Mouse (Mus musculus) MEL (cell line): Measurements from ENCODE around the gene Osm.

Experiments
- CTCF ChIP-seq, 3 experiments: IDR thresholded peaks in 2 of 3; conservative IDR thresholded peaks in 1 of 3; 2 replicates each; pipeline ENCODE4 v1.5.1; 2011 to 2012; ENCODE audit warnings: low read length in 3 of 3, low read depth in 2 of 3, mild to moderate bottlenecking in 2 of 3, improper control_type of control experiment in 1 of 3, inconsistent platforms in 1 of 3, mixed read lengths in 1 of 3, moderate library complexity in 1 of 3; ENCODE audit not compliant: control insufficient read depth in 1 of 3, insufficient read depth in 1 of 3, poor library complexity in 1 of 3, severe bottlenecking in 1 of 3
- MAFK ChIP-seq: IDR thresholded peaks from 2 replicates; pipeline ENCODE4 v1.6.1; 2011; ENCODE audit warnings: low read depth, mild to moderate bottlenecking, low read length, improper control_type of control experiment, borderline replicate concordance
- MAX ChIP-seq: IDR thresholded peaks from 2 replicates; pipeline ENCODE4 v1.6.1; 2011; ENCODE audit warnings: low read length, improper control_type of control experiment
- MYC ChIP-seq: IDR thresholded peaks from 2 replicates; pipeline ENCODE4 v1.6.1; 2011; ENCODE audit warnings: low read depth, mild to moderate bottlenecking, low read length, improper control_type of control experiment, moderate library complexity
- USF2 ChIP-seq, 2 experiments: IDR thresholded peaks; 2 replicates each; pipeline ENCODE4 v1.6.1; 2011 to 2012; ENCODE audit warnings: improper control_type of control experiment in 2 of 2, low read length in 2 of 2, borderline replicate concordance in 1 of 2, inconsistent platforms in 1 of 2, low read depth in 1 of 2, mild to moderate bottlenecking in 1 of 2; ENCODE audit not compliant: insufficient read depth in 1 of 2
- ZKSCAN1 ChIP-seq: IDR thresholded peaks from 2 replicates; pipeline ENCODE4 v1.6.1; 2012; ENCODE audit warnings: low read depth, mild to moderate bottlenecking, inconsistent platforms, low read length, improper control_type of control experiment, moderate library complexity

DNA sequence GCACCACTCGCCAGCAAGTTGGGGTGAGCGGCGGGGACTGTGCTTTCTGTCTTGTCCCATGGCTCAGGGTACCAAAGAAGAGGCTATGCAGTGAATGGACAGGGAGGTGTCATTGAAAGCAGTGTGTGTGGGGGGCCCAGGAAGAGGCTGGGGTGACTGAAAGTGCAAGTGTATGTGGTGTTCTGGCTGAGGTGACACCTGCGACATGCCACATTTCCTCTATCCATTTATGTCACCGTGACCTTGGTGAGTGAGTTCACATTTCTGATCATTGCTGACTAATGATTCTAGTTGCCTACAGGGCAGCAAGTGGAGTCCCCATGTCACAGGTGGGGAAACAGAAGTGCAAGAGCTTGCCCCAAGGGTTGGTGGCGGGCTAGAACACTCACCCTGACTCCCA is 32.3 kb downstream of the Osm start:
- TF ChIP-seq ZKSCAN1, result no peak
- no peak for TF ChIP-seq CTCF (IDR thresholded peaks at IDR 0.05 in 2 of 3, conservative IDR thresholded peaks at IDR 0.05 in 1 of 3; ENCODE audit: control insufficient read depth in 1 of 3, insufficient read depth in 1 of 3, low read depth in 2 of 3, low read length in 3 of 3, poor library complexity in 1 of 3, severe bottlenecking in 1 of 3)
- no peak for TF ChIP-seq MYC
- no peak for TF ChIP-seq MAFK
- no peak for TF ChIP-seq MAX
- no peak for TF ChIP-seq USF2 (IDR thresholded peaks at IDR 0.05; ENCODE audit: borderline replicate concordance in 1 of 2, insufficient read depth in 1 of 2, low read depth in 1 of 2, low read length in 2 of 2)
